Mouse (Mus musculus) kidney, adult 2 months (tissue): Measurements from ENCODE around the gene Fam71b.

Source experiments
- CTCF ChIP-seq: fragments of 200-500 bp; conservative IDR thresholded peaks from 2 replicates; pipeline ENCODE4 v1.5.1; 2011; ENCODE audit warnings: low read depth, mild to moderate bottlenecking, control low read depth, low read length, moderate library complexity, mixed read lengths; ENCODE audit not compliant: insufficient read depth, insufficient read length
- POLR2A ChIP-seq: fragments of 200-500 bp; IDR thresholded peaks from one replicate; pipeline ENCODE4 v1.6.1; 2011; ENCODE audit warnings: low read depth, low read length, control low read depth

- TF ChIP-seq POLR2A, result no peak
- no peak for TF ChIP-seq CTCF
Measured at GRCm38 (mm10) chr11:46410018-46410563, 13.7 kb downstream of the Fam71b start.
